Mouse (Mus musculus): ENCODE measurements around the gene Klhl30. TPM values are rescaled to one million over a fixed set of nuclear protein-coding genes. Genes with fewer than 3 reads are reported as not detected.

The Klhl30 gene
- polyA plus RNA-seq, 2 experiments = 3.7 to 4.1 TPM

- no peaks in the 10 kb centered on the region for H3K27me3 ChIP-seq (ENCODE audit: control insufficient read depth, insufficient read depth, low read length)
- DNase-seq (ENCODE audit: low spot score) (no peak), ATAC-seq (ENCODE audit: low FRiP score, low read depth) (no peak)
- peaks cover 4% of the 10 kb centered on the region; the same call in 1 of the 2 replicates for H3K4me1 ChIP-seq (ENCODE audit: control insufficient read depth, insufficient read depth, low read length)
- no peak for TF ChIP-seq POLR2A (IDR thresholded peaks at IDR 0.05; ENCODE audit: borderline replicate concordance, extremely low read depth, insufficient read depth, insufficient read length)
- peaks cover 37% of the 10 kb centered on the region for H3K36me3 ChIP-seq (ENCODE audit: control insufficient read depth, insufficient read depth, low read length)
- no peak overlapping the region for H3K4me3 ChIP-seq (replicated peaks; ENCODE audit: low read length)
- no peak overlapping the region for H3K9ac ChIP-seq (ENCODE audit: low read depth, low read length, severe bottlenecking)
- WGBS = 92% methylated on average over 4 of the region's 4 CpGs
- H3K9me3 ChIP-seq (ENCODE audit: control insufficient read depth, low read length) = no peaks in the 10 kb centered on the region
- no peak overlapping the region for H3K4me2 ChIP-seq (replicated peaks; ENCODE audit: low read depth, low read length, severe bottlenecking)
- no peak overlapping the region for H3K27ac ChIP-seq (replicated peaks; ENCODE audit: low read depth, low read length)
These were observed 38.5 kb upstream of the Klhl30 start for GRCm38 (mm10) chr1:91312273-91312672.

GRCm38 (mm10) chr1:91313251-91313650, 37.6 kb upstream of the Klhl30 start:
- no peak overlapping the region for H3K4me2 ChIP-seq (replicated peaks; ENCODE audit: low read depth, low read length, severe bottlenecking)
- H3K4me1 ChIP-seq (ENCODE audit: control insufficient read depth, insufficient read depth, low read length) = peaks cover 4% of the 10 kb centered on the region; the same call in 1 of the 2 replicates
- peak; percentile 28 for DNase-seq (ENCODE audit: low spot score)
- H3K4me3 ChIP-seq (replicated peaks; ENCODE audit: low read length) = no peak overlapping the region
- no peaks in the 10 kb centered on the region for H3K27me3 ChIP-seq (ENCODE audit: control insufficient read depth, insufficient read depth, low read length)
- no peak for TF ChIP-seq POLR2A (IDR thresholded peaks at IDR 0.05; ENCODE audit: borderline replicate concordance, extremely low read depth, insufficient read depth, insufficient read length)
- ATAC-seq (ENCODE audit: low FRiP score, low read depth) = peak; percentile 86
- peak overlapping the region; percentile 5; the same call in 1 of the 2 replicates for H3K9ac ChIP-seq (ENCODE audit: low read depth, low read length, severe bottlenecking)
- 38% methylated on average over 5 of the region's 5 CpGs for WGBS
- peaks cover 30% of the 10 kb centered on the region for H3K36me3 ChIP-seq (ENCODE audit: control insufficient read depth, insufficient read depth, low read length)
- H3K27ac ChIP-seq (replicated peaks; ENCODE audit: low read depth, low read length) = peak overlapping the region; percentile 55; the same call in 1 of the 2 replicates
- no peaks in the 10 kb centered on the region for H3K9me3 ChIP-seq (ENCODE audit: control insufficient read depth, low read length)

- no peak overlapping the region for H3K27ac ChIP-seq (replicated peaks; ENCODE audit: low read depth, low read length)
- no peak for TF ChIP-seq POLR2A (IDR thresholded peaks at IDR 0.05; ENCODE audit: borderline replicate concordance, extremely low read depth, insufficient read depth, insufficient read length)
- H3K4me1 ChIP-seq (ENCODE audit: control insufficient read depth, insufficient read depth, low read length) = peaks cover 4% of the 10 kb centered on the region; the same call in 1 of the 2 replicates
- H3K4me3 ChIP-seq (replicated peaks; ENCODE audit: low read length) = no peak overlapping the region
- no peaks in the 10 kb centered on the region for H3K9me3 ChIP-seq (ENCODE audit: control insufficient read depth, low read length)
- H3K36me3 ChIP-seq (ENCODE audit: control insufficient read depth, insufficient read depth, low read length) = no peaks in the 10 kb centered on the region
- no peaks in the 10 kb centered on the region for H3K27me3 ChIP-seq (ENCODE audit: control insufficient read depth, insufficient read depth, low read length)
- H3K4me2 ChIP-seq (replicated peaks; ENCODE audit: low read depth, low read length, severe bottlenecking) = no peak overlapping the region
- WGBS = 69% methylated on average over 6 of the region's 6 CpGs
- no peak for DNase-seq (ENCODE audit: low spot score)
- ATAC-seq (ENCODE audit: low FRiP score, low read depth) = no peak
- H3K9ac ChIP-seq (ENCODE audit: low read depth, low read length, severe bottlenecking) = no peak overlapping the region
These were observed 33.2 kb upstream of the Klhl30 start for GRCm38 (mm10) chr1:91317656-91318055.

GRCm38 (mm10) chr1:91321760-91322438, 28.9 kb upstream of the Klhl30 start, which contains the start of gene Espnl:
Espnl (plus strand) TSS chr1:91322075.
- Histone ChIP-seq H3K9me3 (ENCODE audit: control insufficient read depth, low read length) (no peaks in the 10 kb centered on the region), H3K4me3 (replicated peaks; ENCODE audit: low read length) (no peak within 1 kb of the TSS), H3K9ac (ENCODE audit: low read depth, low read length, severe bottlenecking) (no peak within 1 kb of the TSS), H3K27me3 (ENCODE audit: control insufficient read depth, insufficient read depth, low read length) (no peaks in the 10 kb centered on the region), H3K27ac (replicated peaks; ENCODE audit: low read depth, low read length) (no peak within 1 kb of the TSS), H3K36me3 (ENCODE audit: control insufficient read depth, insufficient read depth, low read length) (no peaks in the 10 kb centered on the region), H3K4me1 (ENCODE audit: control insufficient read depth, insufficient read depth, low read length) (no peaks in the 10 kb centered on the region), H3K4me2 (replicated peaks; ENCODE audit: low read depth, low read length, severe bottlenecking) (no peak within 1 kb of the TSS)
- 67% methylated on average over 18 of the region's 19 CpGs for WGBS
- ATAC-seq (ENCODE audit: low FRiP score, low read depth) (no peak), DNase-seq (ENCODE audit: low spot score) (no peak)
- TF ChIP-seq POLR2A (IDR thresholded peaks at IDR 0.05; ENCODE audit: borderline replicate concordance, extremely low read depth, insufficient read depth, insufficient read length) = no peak

GRCm38 (mm10) chr1:91324646-91325045, 26.2 kb upstream of the Klhl30 start:
- WGBS = 61% methylated on average over 2 of the region's 2 CpGs
- Histone ChIP-seq H3K4me3 (replicated peaks; ENCODE audit: low read length) (no peak overlapping the region), H3K27me3 (ENCODE audit: control insufficient read depth, insufficient read depth, low read length) (no peaks in the 10 kb centered on the region), H3K27ac (replicated peaks; ENCODE audit: low read depth, low read length) (no peak overlapping the region), H3K4me1 (ENCODE audit: control insufficient read depth, insufficient read depth, low read length) (no peaks in the 10 kb centered on the region), H3K36me3 (ENCODE audit: control insufficient read depth, insufficient read depth, low read length) (no peaks in the 10 kb centered on the region), H3K4me2 (replicated peaks; ENCODE audit: low read depth, low read length, severe bottlenecking) (no peak overlapping the region), H3K9ac (ENCODE audit: low read depth, low read length, severe bottlenecking) (no peak overlapping the region), H3K9me3 (ENCODE audit: control insufficient read depth, low read length) (no peaks in the 10 kb centered on the region)
- no peak for DNase-seq (ENCODE audit: low spot score)
- ATAC-seq (ENCODE audit: low FRiP score, low read depth) = no peak
- TF ChIP-seq POLR2A (IDR thresholded peaks at IDR 0.05; ENCODE audit: borderline replicate concordance, extremely low read depth, insufficient read depth, insufficient read length) = no peak

Measured in limb, embryonic 14.5 days (tissue).